Comparison of ENCODE assay signal across 8 mouse cellular contexts in genomic region chr8:10928342-10928794, GRCm38 (mm10).
DNase-seq lines count a peak whose midpoint lies in the region; ATAC-seq lines count a peak whose summit lies in the region.

No protein-coding gene starts in this region.

- peak; percentile 57 to 60 for DNase-seq in cerebellum, postnatal 10 days
- no peak for DNase-seq in cerebellum, adult 8-10 months
- DNase-seq in urinary bladder, postnatal 14 days (ENCODE audit: low spot score) = peak; percentile 60
- no peak for DNase-seq in urinary bladder, adult 2 months (ENCODE audit: low spot score)
- DNase-seq in cerebellum, adult 18-20 months = no peak

- H3K4me3 ChIP-seq in hindbrain, embryonic 12.5 days = no peak overlapping the region
- H3K4me3 ChIP-seq in lung, embryonic 16.5 days (ENCODE audit: low read length) = no peak overlapping the region
- H3K4me3 ChIP-seq in stomach, embryonic 15.5 days (replicated peaks) = no peak overlapping the region

- no peaks in the 10 kb centered on the region for H3K36me3 ChIP-seq in hindbrain, embryonic 12.5 days
- H3K36me3 ChIP-seq in lung, embryonic 16.5 days (ENCODE audit: control insufficient read depth, insufficient read depth, low read length) = no peaks in the 10 kb centered on the region
- H3K36me3 ChIP-seq in stomach, embryonic 15.5 days = no peaks in the 10 kb centered on the region

- H3K9me3 ChIP-seq in hindbrain, embryonic 12.5 days (replicated peaks) = no peaks in the 10 kb centered on the region
- no peaks in the 10 kb centered on the region for H3K9me3 ChIP-seq in lung, embryonic 16.5 days (ENCODE audit: control insufficient read depth, low read length)
- H3K9me3 ChIP-seq in stomach, embryonic 15.5 days = no peaks in the 10 kb centered on the region

- H3K27me3 ChIP-seq in hindbrain, embryonic 12.5 days = peaks cover 5% of the 10 kb centered on the region; the same call in 1 of the 2 replicates
- no peaks in the 10 kb centered on the region for H3K27me3 ChIP-seq in lung, embryonic 16.5 days (ENCODE audit: control insufficient read depth, insufficient read depth, low read depth, low read length)
- no peaks in the 10 kb centered on the region for H3K27me3 ChIP-seq in stomach, embryonic 15.5 days (replicated peaks)

- H3K27ac ChIP-seq in hindbrain, embryonic 12.5 days = no peak overlapping the region
- H3K27ac ChIP-seq in lung, embryonic 16.5 days (ENCODE audit: low read length) = peak overlapping the region; percentile 54
- 0 out of 2 replicates have a peak overlapping the region, but pooled peaks have one; percentile 51 for H3K27ac ChIP-seq in stomach, embryonic 15.5 days

- H3K9ac ChIP-seq in hindbrain, embryonic 12.5 days = no peak overlapping the region
- no peak overlapping the region for H3K9ac ChIP-seq in lung, embryonic 16.5 days (ENCODE audit: low read length)
- no peak overlapping the region for H3K9ac ChIP-seq in stomach, embryonic 15.5 days

- WGBS in hindbrain, embryonic 12.5 days = 59% methylated on average over 17 of the region's 17 CpGs
- WGBS in lung, embryonic 16.5 days = 19% methylated on average over 17 of the region's 17 CpGs
- 32% methylated on average over 17 of the region's 17 CpGs for WGBS in stomach, embryonic 15.5 days

- H3K4me2 ChIP-seq in hindbrain, embryonic 12.5 days (replicated peaks) = no peak overlapping the region
- H3K4me2 ChIP-seq in lung, embryonic 16.5 days (ENCODE audit: low read depth, low read length) = peak overlapping the region; percentile 39; the same call in 1 of the 2 replicates
- peak overlapping the region; percentile 1; the same call in 1 of the 2 replicates for H3K4me2 ChIP-seq in stomach, embryonic 15.5 days

- H3K4me1 ChIP-seq in hindbrain, embryonic 12.5 days = peaks cover 41% of the 10 kb centered on the region
- peaks cover 44% of the 10 kb centered on the region for H3K4me1 ChIP-seq in lung, embryonic 16.5 days (replicated peaks; ENCODE audit: control insufficient read depth, insufficient read depth, low read length)
- H3K4me1 ChIP-seq in stomach, embryonic 15.5 days = peaks cover 40% of the 10 kb centered on the region

- peak; percentile 38; the same call in 1 of the 2 replicates for ATAC-seq in hindbrain, embryonic 12.5 days (ENCODE audit: low FRiP score)
- ATAC-seq in lung, embryonic 16.5 days (ENCODE audit: low read depth) = peak; percentile 76
- ATAC-seq in stomach, embryonic 15.5 days (ENCODE audit: insufficient read depth, low FRiP score, low read depth) = peak; percentile 25; the same call in 1 of the 2 replicates

Comparison
In these comparisons a context has a peak if more than half of its experiments do, and no peak if none do; other contexts are left out.
1. DNase-seq: peak in cerebellum, postnatal 10 days (2 of 2) and urinary bladder, postnatal 14 days (single experiment); none in cerebellum, adult 8-10 months (single experiment), urinary bladder, adult 2 months (single experiment) and cerebellum, adult 18-20 months (0 of 2).
2. ATAC-seq: peak in every context shown above with its lines; median percentile 76 in lung, embryonic 16.5 days; 38 in hindbrain, embryonic 12.5 days; 25 in stomach, embryonic 15.5 days.